In genomic region chr12:69680635-69681565, GRCm38 (mm10) we compare ENCODE assay signal across 8 mouse cellular contexts. TPM values are rescaled to one million over a fixed set of nuclear protein-coding genes. Genes with fewer than 3 reads are reported as not detected.
DNase-seq lines count a peak whose midpoint lies in the region; ATAC-seq and TF ChIP-seq lines count a peak whose summit lies in the region.

No protein-coding gene starts in this region.

- ATAC-seq in G1E (ENCODE audit: extremely low read depth, insufficient number of reproducible peaks, low FRiP score, poor library complexity, severe bottlenecking), result peak; percentile 51
- ATAC-seq in forebrain, embryonic 13.5 days, result peak; percentile 36

- intact Hi-C loops in heart, postnatal 36 days (cut with DNase I), result loop anchor here (2.0 to 5.0 kb wide), 4 partner anchors 34 to 484 kb away; partner anchors contain the start of genes Arf6, Dnaaf2, Gm49383 and Gm9887

- DNase-seq in G1E (ENCODE audit: low spot score), result peak; percentile 70
- DNase-seq in c-Kit-negative CD71-positive TER-119-positive erythroid progenitor cells, embryonic 14.5 days (ENCODE audit: low read depth, low spot score), result peak; percentile 40
- peak; percentile 54 to 73 for DNase-seq in heart, postnatal 36 days
- DNase-seq in layer of hippocampus, adult 2 months (ENCODE audit: low spot score in 2 of 2), result peak; percentile 10 to 16
- peak; percentile 62 for DNase-seq in lung, postnatal 10 days
- DNase-seq in ovary, adult 18-20 months (ENCODE audit: low spot score), result peak; percentile 17
- DNase-seq in thymus, postnatal 36 days, result peak; percentile 40 to 44

- peaks cover 28% of the 10 kb centered on the region for H3K4me1 ChIP-seq in G1E (ENCODE audit: insufficient read depth, low read depth, low read length)
- H3K4me1 ChIP-seq in forebrain, embryonic 13.5 days, result peaks cover 14% of the 10 kb centered on the region

- no peak for TF ChIP-seq CTCF in G1E (IDR thresholded peaks at IDR 0.05; ENCODE audit: low read depth, low read length)
- no peak for TF ChIP-seq CTCF in layer of hippocampus, adult 2 months (conservative IDR thresholded peaks at IDR 0.05)

- H3K9me3 ChIP-seq in G1E (replicated peaks), result no peaks in the 10 kb centered on the region
- H3K9me3 ChIP-seq in forebrain, embryonic 13.5 days (replicated peaks), result no peaks in the 10 kb centered on the region

- under 1% methylated on average over 54 of the region's 56 CpGs for WGBS in forebrain, embryonic 13.5 days

- H3K36me3 ChIP-seq in G1E (replicated peaks), result peaks cover 4% of the 10 kb centered on the region
- H3K36me3 ChIP-seq in forebrain, embryonic 13.5 days (ENCODE audit: poor library complexity, severe bottlenecking), result no peaks in the 10 kb centered on the region

- H3K27ac ChIP-seq in forebrain, embryonic 13.5 days, result peak overlapping the region; percentile 92
- H3K27ac ChIP-seq in layer of hippocampus, adult 2 months, result peak overlapping the region; percentile 93

- H3K4me2 ChIP-seq in forebrain, embryonic 13.5 days, result peak overlapping the region; percentile 77

- H3K4me3 ChIP-seq in G1E (ENCODE audit: low read depth, low read length), result peak overlapping the region; percentile 85
- peak overlapping the region; percentile 94 for H3K4me3 ChIP-seq in forebrain, embryonic 13.5 days
- H3K4me3 ChIP-seq in layer of hippocampus, adult 2 months, result peak overlapping the region; percentile 91

- H3K27me3 ChIP-seq in G1E (ENCODE audit: insufficient read depth, low read length), result no peaks in the 10 kb centered on the region
- no peaks in the 10 kb centered on the region for H3K27me3 ChIP-seq in forebrain, embryonic 13.5 days

- H3K9ac ChIP-seq in forebrain, embryonic 13.5 days, result peak overlapping the region; percentile 95

RNA-seq across cellular contexts. Expression of gene Sos2, which starts 0.8 kb away (rescaled TPM):
- total RNA-seq in G1E (2014; fragmentation: Nextera tagmentation) (123 and 151 TPM in 2 replicates), G1E (2017) (33.7 and 39.9 TPM in 2 replicates)
- polyA plus RNA-seq in G1E (2012), result 9.7 and 11.6 TPM in 2 replicates
- polyA plus RNA-seq in forebrain, embryonic 13.5 days (2015; fragmentation: Nextera tagmentation; extraction: Ambion mirVana), result 9.9 TPM in 2 replicates
- 10 to 100 TPM; 35.5 to 36.2 TPM for total RNA-seq in heart, postnatal 36 days (2021)
- 10 to 100 TPM; 31.5 to 37.3 TPM for total RNA-seq in layer of hippocampus, adult 2 months (2021)

RNA-seq across cellular contexts. Expression of gene L2hgdh, which starts 43.8 kb away (rescaled TPM):
- total RNA-seq in G1E (2014; fragmentation: Nextera tagmentation) (10.1 and 12.9 TPM in 2 replicates), G1E (2017) (18.4 and 21.2 TPM in 2 replicates)
- 1.9 and 2.2 TPM in 2 replicates for polyA plus RNA-seq in G1E (2012)
- polyA plus RNA-seq in forebrain, embryonic 13.5 days (2015; fragmentation: Nextera tagmentation; extraction: Ambion mirVana), result 13.0 and 14.4 TPM in 2 replicates
- 10 to 100 TPM; 47.4 to 53.7 TPM for total RNA-seq in heart, postnatal 36 days (2021)
- 10 to 100 TPM; 14.9 to 17.9 TPM for total RNA-seq in layer of hippocampus, adult 2 months (2021)

RNA-seq across cellular contexts. Expression of gene Atp5s, which starts 43.9 kb away (rescaled TPM):
- 66.9 and 83.2 TPM in 2 replicates for total RNA-seq in G1E (2014; fragmentation: Nextera tagmentation)
- total RNA-seq in G1E (2017), result 15.9 and 19.6 TPM in 2 replicates
- polyA plus RNA-seq in G1E (2012), result 8.2 and 12.1 TPM in 2 replicates
- polyA plus RNA-seq in forebrain, embryonic 13.5 days (2015; fragmentation: Nextera tagmentation; extraction: Ambion mirVana), result 19.5 and 26.5 TPM in 2 replicates
- total RNA-seq in heart, postnatal 36 days (2021), result 10 to 100 TPM; 30.3 to 31.9 TPM
- 10 to 100 TPM; 30.0 to 33.3 TPM for total RNA-seq in layer of hippocampus, adult 2 months (2021)

Comparison
In these comparisons a context has a peak if more than half of its experiments do, and no peak if none do; other contexts are left out.
1. Peak in every context shown above with its lines: DNase-seq, ATAC-seq, H3K4me3 ChIP-seq and H3K27ac ChIP-seq.
2. DNase-seq: peak in every context shown above with its lines; median percentile 70 in G1E; 64 in heart, postnatal 36 days; 62 in lung, postnatal 10 days; 42 in thymus, postnatal 36 days; 40 in c-Kit-negative CD71-positive TER-119-positive erythroid progenitor cells, embryonic 14.5 days; 17 in ovary, adult 18-20 months; 13 in layer of hippocampus, adult 2 months.